Mouse (Mus musculus): ENCODE data around the gene Tapbp. TPM values are rescaled to one million over a fixed set of nuclear protein-coding genes. Genes with fewer than 3 reads are reported as not detected.
A peak's percentile ranks its signal among the peaks of the same experiment; 100 is the strongest.
"Not testable (repeated sequence)": the region's sequence is repeated elsewhere in the genome, so short reads cannot be mapped to it uniquely, and the experiment has no call there.

Gene Tapbp
- polyA plus RNA-seq, 1 experiment: 50.6 TPM

GRCm38 (mm10) chr17:33948905-33949537, 33.3 kb downstream of the Tapbp start:
- peaks cover 8% of the 10 kb centered on the region for H3K36me3 ChIP-seq (ENCODE audit: control insufficient read depth, insufficient read depth)
- no peak overlapping the region for H3K4me3 ChIP-seq

GRCm38 (mm10) chr17:33950131-33950625, 34.5 kb downstream of the Tapbp start:
- Histone ChIP-seq H3K36me3 (ENCODE audit: control insufficient read depth, insufficient read depth) (peaks cover 15% of the 10 kb centered on the region), H3ac (ENCODE audit: control insufficient read depth, insufficient read length) (no peak overlapping the region), H3K4me3 (no peak overlapping the region), H3K79me2 (ENCODE audit: control insufficient read depth, insufficient read depth) (peaks cover 21% of the 10 kb centered on the region), H3K27me3 (ENCODE audit: control insufficient read depth, insufficient read depth, insufficient read length) (no peaks in the 10 kb centered on the region), H3K4me2 (ENCODE audit: low read depth) (no peak overlapping the region)
- TF ChIP-seq MYOG (IDR thresholded peaks at IDR 0.05; ENCODE audit: control insufficient read depth in 1 of 3, insufficient read depth in 1 of 3, insufficient read length in 2 of 3, low read depth in 2 of 3) (no peak), POLR2AphosphoS2 (IDR thresholded peaks at IDR 0.05; ENCODE audit: insufficient read length, low read depth) (peak; percentile 36)

More at GRCm38 (mm10) chr17:33948905-33949537, 33.3 kb downstream of the Tapbp start:
- peaks cover 9% of the 10 kb centered on the region for H3K79me2 ChIP-seq (ENCODE audit: control insufficient read depth, insufficient read depth)
- no peaks in the 10 kb centered on the region for H3K27me3 ChIP-seq (ENCODE audit: control insufficient read depth, insufficient read depth, insufficient read length)
- H3K4me2 ChIP-seq (ENCODE audit: low read depth): no peak overlapping the region
- TF ChIP-seq MAX (IDR thresholded peaks at IDR 0.05; ENCODE audit: low read depth) (no peak), POLR2A (IDR thresholded peaks at IDR 0.05; ENCODE audit: insufficient read length, low read depth) (no peak), TCF12 (IDR thresholded peaks at IDR 0.05; ENCODE audit: insufficient read depth, poor library complexity, severe bottlenecking) (no peak)
- no peak overlapping the region for H3ac ChIP-seq (ENCODE audit: control insufficient read depth, insufficient read length)

DNA sequence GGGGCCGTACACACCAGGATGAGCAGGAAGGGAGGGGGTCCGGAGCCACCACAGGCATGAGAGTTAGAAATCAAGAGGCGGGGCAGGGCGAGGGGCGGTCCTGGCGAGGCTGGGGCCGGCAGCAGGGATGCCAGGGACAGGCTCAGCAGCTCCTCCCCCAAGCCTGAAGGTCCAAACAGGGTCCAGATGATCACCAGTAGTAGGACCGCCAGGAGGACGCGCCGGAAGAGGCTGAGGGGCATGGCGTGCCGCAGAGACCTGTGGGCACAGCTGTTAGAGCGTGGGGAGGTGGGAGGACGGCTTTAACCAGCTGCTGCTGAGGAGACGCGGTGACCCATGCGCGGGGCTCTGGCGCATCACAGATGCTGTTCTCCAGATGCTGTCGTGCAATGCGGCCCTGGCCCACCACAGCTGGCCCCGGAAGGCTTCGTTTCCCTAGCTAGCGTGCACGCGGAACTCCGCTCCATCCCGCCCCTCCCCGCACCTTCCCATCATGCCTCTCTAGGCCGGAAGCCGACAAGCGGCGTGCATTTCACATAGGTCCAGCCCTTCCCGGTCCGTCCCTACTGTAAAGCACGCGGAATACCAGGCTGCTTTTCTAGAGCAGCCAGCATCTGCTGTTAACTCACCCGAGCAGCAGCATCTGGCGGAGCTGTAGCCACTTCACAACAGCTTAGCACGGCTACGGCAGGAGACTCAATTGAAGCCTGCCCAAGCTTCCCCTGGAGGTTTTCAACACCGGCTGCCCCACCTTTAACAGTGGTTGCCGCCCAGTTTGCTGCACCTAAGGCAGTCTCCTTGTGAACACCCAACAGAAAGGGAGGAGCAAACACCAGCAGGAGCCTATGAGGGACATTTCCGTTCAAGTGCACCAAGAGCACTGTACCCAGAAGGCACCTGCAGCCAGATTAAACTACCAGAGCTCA, 35.6 kb downstream of the Tapbp start, which contains the start of gene B3galt4:
Gene B3galt4 (minus strand): TSS at position 468 of the 926 bp plus-strand sequence.
- H3K4me2 ChIP-seq (ENCODE audit: low read depth): peak within 1 kb of the TSS; percentile 78
- H3K79me2 ChIP-seq (ENCODE audit: control insufficient read depth, insufficient read depth): peaks cover 24% of the 10 kb centered on the region
- H3K36me3 ChIP-seq (ENCODE audit: control insufficient read depth, insufficient read depth): peaks cover 15% of the 10 kb centered on the region
- H3K27me3 ChIP-seq (ENCODE audit: control insufficient read depth, insufficient read depth, insufficient read length): no peaks in the 10 kb centered on the region
- no peak within 1 kb of the TSS for H3ac ChIP-seq (ENCODE audit: control insufficient read depth, insufficient read length)
- H3K4me3 ChIP-seq: peak within 1 kb of the TSS; percentile 5
- TF ChIP-seq MYOG (IDR thresholded peaks at IDR 0.05; ENCODE audit: control insufficient read depth in 1 of 3, insufficient read depth in 1 of 3, insufficient read length in 2 of 3, low read depth in 2 of 3): peak in 2 of 3 experiments; percentile 80 to 89
- no peak for TF ChIP-seq USF1 (IDR thresholded peaks at IDR 0.05; ENCODE audit: low read depth)
- peak; percentile 71 for TF ChIP-seq POLR2A (IDR thresholded peaks at IDR 0.05; ENCODE audit: insufficient read length, low read depth)
- TF ChIP-seq REST (IDR thresholded peaks at IDR 0.05; ENCODE audit: insufficient read depth, insufficient read length): no peak
- TF ChIP-seq E2F4 (IDR thresholded peaks at IDR 0.05; ENCODE audit: insufficient read depth): no peak
- TF ChIP-seq MYOD1 (IDR thresholded peaks at IDR 0.05; ENCODE audit: control insufficient read depth in 1 of 3, insufficient read length in 2 of 3, low read depth in 2 of 3): peak in 2 of 3 experiments; percentile 88 to 90
- TF ChIP-seq CEBPB (IDR thresholded peaks at IDR 0.05; ENCODE audit: insufficient read depth, poor library complexity, severe bottlenecking): no peak
- no peak for TF ChIP-seq MAX (IDR thresholded peaks at IDR 0.05; ENCODE audit: low read depth)
- peak; percentile 55 for TF ChIP-seq TCF3 (IDR thresholded peaks at IDR 0.05; ENCODE audit: insufficient read length, low read depth)
- no peak for TF ChIP-seq TCF12 (IDR thresholded peaks at IDR 0.05; ENCODE audit: insufficient read depth, poor library complexity, severe bottlenecking)
- TF ChIP-seq POLR2AphosphoS2 (IDR thresholded peaks at IDR 0.05; ENCODE audit: insufficient read length, low read depth): peak; percentile 95
- TF ChIP-seq SRF (IDR thresholded peaks at IDR 0.05; ENCODE audit: control insufficient read depth, insufficient read length, low read depth): no peak

DNA sequence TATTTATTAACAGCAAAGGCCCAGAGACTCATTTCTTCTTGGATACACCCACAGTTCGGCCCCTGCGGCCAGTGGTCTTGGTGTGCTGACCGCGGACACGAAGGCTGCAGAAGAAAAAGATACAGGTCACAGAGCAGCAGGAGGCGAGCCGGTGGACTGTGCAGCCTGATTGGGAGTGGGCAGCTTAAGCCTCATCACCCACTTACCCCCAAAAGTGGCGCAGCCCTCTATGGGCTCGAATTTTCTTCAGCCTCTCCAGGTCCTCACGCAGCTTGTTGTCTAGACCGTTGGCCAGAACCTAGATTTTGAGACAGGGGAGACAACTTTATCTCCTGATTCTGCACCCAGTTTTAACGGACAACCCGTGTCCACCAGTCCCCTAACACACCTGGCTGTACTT, 36.3 kb downstream of the Tapbp start:
- Histone ChIP-seq H3K4me3 (peak overlapping the region; percentile 5), H3K36me3 (ENCODE audit: control insufficient read depth, insufficient read depth) (peaks cover 15% of the 10 kb centered on the region), H3K4me2 (ENCODE audit: low read depth) (peak overlapping the region; percentile 78), H3K79me2 (ENCODE audit: control insufficient read depth, insufficient read depth) (peaks cover 29% of the 10 kb centered on the region)
- H3ac ChIP-seq (ENCODE audit: control insufficient read depth, insufficient read length); H3K27me3 ChIP-seq (ENCODE audit: control insufficient read depth, insufficient read depth, insufficient read length): not testable (repeated sequence)

DNA sequence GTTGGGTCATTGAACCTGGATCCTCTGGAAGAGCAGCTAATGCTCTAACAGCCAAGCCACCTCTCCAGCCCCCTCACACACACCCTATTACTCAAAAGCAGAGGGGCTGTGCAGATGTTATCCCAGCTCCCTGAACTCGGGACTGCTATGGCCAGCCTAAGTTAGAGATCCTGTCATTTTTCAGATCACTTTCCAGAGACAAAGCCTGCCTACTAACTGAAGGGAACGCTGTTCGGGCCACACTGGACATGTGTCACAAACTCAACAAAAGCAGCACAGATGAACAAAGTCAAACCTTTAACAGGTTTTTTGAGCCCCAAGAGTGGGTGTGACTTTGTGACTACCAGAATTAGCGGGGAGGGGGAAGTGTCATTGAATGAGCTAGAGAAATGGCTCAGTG, 37.2 kb downstream of the Tapbp start:
- Histone ChIP-seq H3K36me3 (ENCODE audit: control insufficient read depth, insufficient read depth) (peaks cover 15% of the 10 kb centered on the region), H3K79me2 (ENCODE audit: control insufficient read depth, insufficient read depth) (peaks cover 29% of the 10 kb centered on the region), H3ac (ENCODE audit: control insufficient read depth, insufficient read length) (no peak overlapping the region), H3K4me2 (ENCODE audit: low read depth) (peak overlapping the region; percentile 59), H3K4me3 (peak overlapping the region; percentile 93), H3K27me3 (ENCODE audit: control insufficient read depth, insufficient read depth, insufficient read length) (no peaks in the 10 kb centered on the region)
- TF ChIP-seq POLR2A (IDR thresholded peaks at IDR 0.05; ENCODE audit: insufficient read length, low read depth) (no peak), CEBPB (IDR thresholded peaks at IDR 0.05; ENCODE audit: insufficient read depth, poor library complexity, severe bottlenecking) (no peak), USF1 (IDR thresholded peaks at IDR 0.05; ENCODE audit: low read depth) (no peak), TCF12 (IDR thresholded peaks at IDR 0.05; ENCODE audit: insufficient read depth, poor library complexity, severe bottlenecking) (no peak), POLR2AphosphoS2 (IDR thresholded peaks at IDR 0.05; ENCODE audit: insufficient read length, low read depth) (no peak), MYOD1 (IDR thresholded peaks at IDR 0.05; ENCODE audit: control insufficient read depth in 1 of 3, insufficient read length in 2 of 3, low read depth in 2 of 3) (no peak), E2F4 (IDR thresholded peaks at IDR 0.05; ENCODE audit: insufficient read depth) (no peak), TCF3 (IDR thresholded peaks at IDR 0.05; ENCODE audit: insufficient read length, low read depth) (no peak), MYOG (IDR thresholded peaks at IDR 0.05; ENCODE audit: control insufficient read depth in 1 of 3, insufficient read depth in 1 of 3, insufficient read length in 2 of 3, low read depth in 2 of 3) (no peak)
